Mouse (Mus musculus): ENCODE results near the gene Tmem26. TPM values are rescaled to one million over a fixed set of nuclear protein-coding genes. Genes with fewer than 3 reads are reported as not detected.
A peak's percentile ranks its signal among the peaks of the same experiment; 100 is the strongest.
"Not testable (repeated sequence)": the region's sequence is repeated elsewhere in the genome, so short reads cannot be mapped to it uniquely, and the experiment has no call there.

Tmem26 gene
- polyA plus RNA-seq, 1 experiment from 2014 or later, result 7.6 TPM

GRCm38 (mm10) chr10:68720887-68721400 is 2.5 kb upstream of the Tmem26 start:
- Histone ChIP-seq H3K9me3 (ENCODE audit: low read depth, low read length) (no peaks in the 10 kb centered on the region), H3K4me2 (no peak overlapping the region), H3K4me1 (ENCODE audit: insufficient read depth) (0 out of 2 replicates have a peak, but pooled peaks cover 3% of the 10 kb centered on the region), H3K27me3 (ENCODE audit: insufficient read depth, low read length) (no peaks in the 10 kb centered on the region), H3K9ac (no peak overlapping the region), H3K4me3 (ENCODE audit: low read depth, low read length) (no peak overlapping the region), H3K36me3 (ENCODE audit: insufficient read depth) (no peaks in the 10 kb centered on the region), H3K27ac (ENCODE audit: low read depth) (no peak overlapping the region)
- peak; percentile 80 for DNase-seq
- no peak for TF ChIP-seq CTCF (IDR thresholded peaks at IDR 0.05; ENCODE audit: low read depth)
- 33% methylated on average over 5 of the region's 5 CpGs for WGBS
- no peak for ATAC-seq (ENCODE audit: insufficient read depth)

DNA sequence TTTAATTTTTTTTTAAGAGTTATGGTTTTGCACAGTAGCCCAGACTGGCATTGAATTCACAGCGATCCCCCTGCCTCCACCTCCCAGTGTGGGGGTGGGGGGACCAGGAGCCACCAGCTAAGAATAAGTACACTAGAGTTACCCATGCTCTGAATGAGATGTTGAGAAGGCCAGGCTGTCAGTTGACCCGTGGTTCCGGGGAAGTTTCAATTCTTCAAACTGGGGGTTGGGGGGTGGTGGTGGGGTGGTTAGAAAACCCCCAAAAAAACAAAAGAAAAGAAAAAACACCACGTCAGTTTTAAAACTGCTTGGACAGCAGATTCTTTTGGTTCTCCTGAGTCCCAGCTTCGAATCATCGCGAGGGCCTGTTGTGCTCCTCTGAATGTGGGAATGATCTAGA is 431 bp upstream of the Tmem26 start:
- 40% methylated on average over 7 of the region's 7 CpGs for WGBS
- no peak overlapping the region for H3K4me3 ChIP-seq (ENCODE audit: low read depth, low read length)
- no peak for TF ChIP-seq CTCF (IDR thresholded peaks at IDR 0.05; ENCODE audit: low read depth)
- 0 out of 2 replicates have a peak, but pooled peaks cover 3% of the 10 kb centered on the region for H3K4me1 ChIP-seq (ENCODE audit: insufficient read depth)
- no peaks in the 10 kb centered on the region for H3K27me3 ChIP-seq (ENCODE audit: insufficient read depth, low read length)
- peak overlapping the region; percentile 98 for H3K4me2 ChIP-seq
- H3K9ac ChIP-seq, result no peak overlapping the region
- H3K36me3 ChIP-seq (ENCODE audit: insufficient read depth), result no peaks in the 10 kb centered on the region
- no peak overlapping the region for H3K27ac ChIP-seq (ENCODE audit: low read depth)
- no peak for ATAC-seq (ENCODE audit: insufficient read depth)
- no peak for DNase-seq
- no peaks in the 10 kb centered on the region for H3K9me3 ChIP-seq (ENCODE audit: low read depth, low read length)

- no peak overlapping the region for H3K27ac ChIP-seq (ENCODE audit: low read depth)
- ATAC-seq (ENCODE audit: insufficient read depth) (peak; percentile 58), DNase-seq (peak; percentile 27)
- H3K27me3 ChIP-seq (ENCODE audit: insufficient read depth, low read length), result no peaks in the 10 kb centered on the region
- H3K9ac ChIP-seq, result peak overlapping the region; percentile 55
- H3K4me3 ChIP-seq (ENCODE audit: low read depth, low read length), result peak overlapping the region; percentile 55
- no peaks in the 10 kb centered on the region for H3K36me3 ChIP-seq (ENCODE audit: insufficient read depth)
- no peak for TF ChIP-seq CTCF (IDR thresholded peaks at IDR 0.05; ENCODE audit: low read depth)
- H3K9me3 ChIP-seq (ENCODE audit: low read depth, low read length), result no peaks in the 10 kb centered on the region
- WGBS, result under 1% methylated on average over 11 of the region's 11 CpGs
- 0 out of 2 replicates have a peak, but pooled peaks cover 3% of the 10 kb centered on the region for H3K4me1 ChIP-seq (ENCODE audit: insufficient read depth)
- peak overlapping the region; percentile 98 for H3K4me2 ChIP-seq
Observed at GRCm38 (mm10) chr10:68724361-68724720, 895 bp downstream of the Tmem26 start.

DNA sequence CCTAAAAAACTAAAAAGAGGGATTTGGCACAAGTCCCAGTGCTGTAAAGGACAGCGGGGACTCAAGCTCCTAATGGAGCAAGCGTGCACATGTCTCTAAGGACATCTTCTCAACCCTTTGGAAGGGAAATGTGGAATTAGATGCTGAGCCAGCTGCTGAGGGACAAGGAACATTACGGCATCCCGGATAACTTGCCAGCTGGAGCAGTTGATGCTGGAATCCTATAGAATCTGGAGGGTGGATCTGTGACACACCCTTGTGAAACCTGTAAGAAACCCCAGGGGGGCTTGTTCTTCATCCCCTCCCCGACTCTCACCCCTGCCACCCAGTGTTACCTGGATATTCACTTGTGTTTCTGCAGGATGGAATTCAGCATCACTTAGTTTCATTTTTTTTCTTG is 4.0 kb downstream of the Tmem26 start:
- DNase-seq (no peak), ATAC-seq (ENCODE audit: insufficient read depth) (no peak)
- Histone ChIP-seq H3K4me3 (ENCODE audit: low read depth, low read length) (no peak overlapping the region), H3K9me3 (ENCODE audit: low read depth, low read length) (no peaks in the 10 kb centered on the region), H3K9ac (no peak overlapping the region), H3K4me2 (no peak overlapping the region), H3K4me1 (ENCODE audit: insufficient read depth) (0 out of 2 replicates have a peak, but pooled peaks cover 3% of the 10 kb centered on the region), H3K27ac (ENCODE audit: low read depth) (no peak overlapping the region), H3K27me3 (ENCODE audit: insufficient read depth, low read length) (no peaks in the 10 kb centered on the region), H3K36me3 (ENCODE audit: insufficient read depth) (no peaks in the 10 kb centered on the region)
- no peak for TF ChIP-seq CTCF (IDR thresholded peaks at IDR 0.05; ENCODE audit: low read depth)
- WGBS, result 67% methylated on average over 5 of the region's 5 CpGs

GRCm38 (mm10) chr10:68735621-68736020 is 12.2 kb downstream of the Tmem26 start:
- TF ChIP-seq CTCF (IDR thresholded peaks at IDR 0.05; ENCODE audit: low read depth), result no peak
- ATAC-seq (ENCODE audit: insufficient read depth) (no peak), DNase-seq (no peak)
- H3K27ac ChIP-seq (ENCODE audit: low read depth), result no peak overlapping the region
- no peaks in the 10 kb centered on the region for H3K9me3 ChIP-seq (ENCODE audit: low read depth, low read length)
- H3K9ac ChIP-seq, result no peak overlapping the region
- 85% methylated on average over 3 of the region's 3 CpGs for WGBS
- H3K4me2 ChIP-seq, result no peak overlapping the region
- no peaks in the 10 kb centered on the region for H3K36me3 ChIP-seq (ENCODE audit: insufficient read depth)
- no peak overlapping the region for H3K4me3 ChIP-seq (ENCODE audit: low read depth, low read length)
- H3K27me3 ChIP-seq (ENCODE audit: insufficient read depth, low read length), result no peaks in the 10 kb centered on the region
- H3K4me1 ChIP-seq (ENCODE audit: insufficient read depth), result no peaks in the 10 kb centered on the region

GRCm38 (mm10) chr10:68737391-68737790 is 13.9 kb downstream of the Tmem26 start:
- 49% methylated on average over 7 of the region's 7 CpGs for WGBS
- ATAC-seq (ENCODE audit: insufficient read depth) (no peak), DNase-seq (no peak)

DNA sequence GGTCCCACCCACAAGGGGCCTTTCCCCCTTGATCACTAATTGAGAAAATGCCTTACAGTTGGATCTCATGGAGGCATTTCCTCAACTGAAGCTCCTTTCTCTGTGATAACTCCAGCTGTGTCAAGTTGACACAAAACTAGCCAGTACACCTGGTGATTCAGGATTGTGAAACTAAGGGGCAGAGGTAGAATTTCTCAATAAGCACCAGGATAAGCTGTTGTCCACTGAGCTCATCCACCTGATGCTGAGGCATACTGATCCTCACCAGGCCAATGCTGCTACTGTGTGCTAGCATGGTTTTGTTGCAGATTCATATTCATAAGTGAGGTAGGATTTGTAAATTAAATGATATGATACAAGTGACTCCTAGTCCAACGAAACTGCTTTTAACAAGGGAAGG is 15.5 kb downstream of the Tmem26 start:
- ATAC-seq (ENCODE audit: insufficient read depth); H3K4me1 ChIP-seq (ENCODE audit: insufficient read depth); H3K36me3 ChIP-seq (ENCODE audit: insufficient read depth); H3K27ac ChIP-seq (ENCODE audit: low read depth); H3K9ac ChIP-seq; H3K4me3 ChIP-seq (ENCODE audit: low read depth, low read length); DNase-seq; H3K4me2 ChIP-seq; H3K27me3 ChIP-seq (ENCODE audit: insufficient read depth, low read length); H3K9me3 ChIP-seq (ENCODE audit: low read depth, low read length): not testable (repeated sequence)
- WGBS, result 82% methylated on average over 1 of the region's 1 CpGs

More at GRCm38 (mm10) chr10:68737391-68737790, 13.9 kb downstream of the Tmem26 start:
- Histone ChIP-seq H3K9me3 (ENCODE audit: low read depth, low read length) (no peaks in the 10 kb centered on the region), H3K27me3 (ENCODE audit: insufficient read depth, low read length) (no peaks in the 10 kb centered on the region), H3K4me3 (ENCODE audit: low read depth, low read length) (no peak overlapping the region), H3K4me2 (no peak overlapping the region), H3K4me1 (ENCODE audit: insufficient read depth) (no peaks in the 10 kb centered on the region), H3K36me3 (ENCODE audit: insufficient read depth) (no peaks in the 10 kb centered on the region), H3K9ac (no peak overlapping the region), H3K27ac (ENCODE audit: low read depth) (no peak overlapping the region)
- TF ChIP-seq CTCF (IDR thresholded peaks at IDR 0.05; ENCODE audit: low read depth), result no peak

GRCm38 (mm10) chr10:68740251-68740650 is 16.8 kb downstream of the Tmem26 start:
- H3K27me3 ChIP-seq (ENCODE audit: insufficient read depth, low read length), result no peaks in the 10 kb centered on the region
- DNase-seq, result no peak
- H3K9me3 ChIP-seq (ENCODE audit: low read depth, low read length), result no peaks in the 10 kb centered on the region
- no peak overlapping the region for H3K27ac ChIP-seq (ENCODE audit: low read depth)
- no peak overlapping the region for H3K4me3 ChIP-seq (ENCODE audit: low read depth, low read length)
- 73% methylated on average over 2 of the region's 2 CpGs for WGBS
- H3K4me1 ChIP-seq (ENCODE audit: insufficient read depth), result no peaks in the 10 kb centered on the region
- H3K4me2 ChIP-seq, result no peak overlapping the region
- ATAC-seq (ENCODE audit: insufficient read depth), result no peak
- no peaks in the 10 kb centered on the region for H3K36me3 ChIP-seq (ENCODE audit: insufficient read depth)
- no peak overlapping the region for H3K9ac ChIP-seq
- no peak for TF ChIP-seq CTCF (IDR thresholded peaks at IDR 0.05; ENCODE audit: low read depth)
